Mouse (Mus musculus) ovary, adult 18-20 months (tissue): ENCODE results near the gene Smad6.

Experiments
- DNase-seq: peaks from one replicate; pipeline ENCODE4 v3.0.0; 2022; ENCODE audit warnings: low spot score, mixed read lengths

Smad6 gene

DNA sequence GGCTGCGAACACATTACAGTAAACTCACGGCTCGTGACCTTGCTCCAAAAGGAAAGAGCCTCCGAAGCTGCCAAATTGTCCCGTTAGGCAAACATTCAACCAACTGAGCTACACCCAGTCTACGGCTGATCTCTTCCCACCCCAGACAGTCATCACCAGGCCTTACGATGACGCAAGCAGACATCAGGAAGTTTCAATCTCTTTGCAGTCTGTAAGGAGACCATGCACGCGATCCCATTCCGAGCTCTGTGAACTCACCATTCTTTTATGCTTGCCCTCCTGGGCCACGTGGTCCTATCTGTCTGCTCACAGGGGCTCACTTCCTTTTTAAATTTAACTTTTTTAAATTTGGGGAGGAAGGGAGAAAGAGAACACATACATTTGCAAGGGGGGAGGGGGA, 32.6 kb downstream of the Smad6 start:
- no peak for DNase-seq

DNA sequence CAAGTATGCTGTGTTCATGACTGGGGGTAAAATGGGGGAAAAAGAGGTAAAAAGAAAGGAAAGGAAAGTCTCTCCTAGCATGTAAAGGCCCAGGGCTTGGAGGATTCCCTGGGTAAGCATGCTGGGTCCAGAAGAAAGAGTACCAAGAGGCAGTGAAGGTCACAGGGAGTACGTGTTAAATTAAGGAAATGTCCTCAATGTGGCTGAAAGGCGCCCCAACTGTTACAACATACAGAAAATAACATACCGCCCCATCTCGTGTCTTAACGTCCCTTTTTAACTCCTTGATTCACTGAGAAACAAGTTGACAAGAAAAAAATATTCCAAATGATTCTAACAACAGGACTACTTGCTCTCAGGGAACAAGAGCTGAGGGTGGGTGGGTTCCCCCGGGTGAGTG, 36.7 kb downstream of the Smad6 start:
- no peak for DNase-seq

DNA sequence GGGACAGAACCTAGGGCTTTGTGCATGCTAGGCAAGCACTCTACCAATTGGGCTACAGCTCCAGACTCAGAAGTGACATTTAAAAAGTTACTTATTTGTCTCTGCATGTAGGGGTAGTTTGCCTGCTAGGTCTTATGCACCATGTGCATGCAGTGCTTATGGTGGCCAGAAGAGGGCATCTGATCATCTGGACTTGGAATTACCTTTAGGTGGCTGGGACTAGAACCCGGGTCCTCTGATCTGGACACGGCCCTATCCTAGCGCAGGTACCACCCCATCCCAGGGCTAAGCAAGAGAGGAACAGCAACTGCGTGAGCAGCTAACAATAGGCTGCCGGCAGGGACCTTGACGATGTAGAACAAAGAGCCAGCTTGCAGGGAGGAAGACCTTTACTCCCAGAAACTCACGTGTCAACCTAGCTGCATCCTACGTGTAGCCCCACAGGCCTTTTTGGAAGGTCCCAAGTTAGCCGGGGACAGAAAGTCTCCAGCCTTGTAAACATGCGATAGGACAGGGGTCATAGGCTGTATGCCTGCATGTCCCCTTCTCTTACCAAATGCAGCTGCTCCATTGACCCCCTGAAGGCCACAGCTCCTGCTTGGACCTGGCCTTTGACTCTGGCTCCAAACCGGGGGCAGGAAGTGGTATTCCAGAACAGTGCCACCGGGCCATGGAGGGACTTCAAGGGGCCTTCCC, 38.8 kb downstream of the Smad6 start:
- DNase-seq: no peak

DNA sequence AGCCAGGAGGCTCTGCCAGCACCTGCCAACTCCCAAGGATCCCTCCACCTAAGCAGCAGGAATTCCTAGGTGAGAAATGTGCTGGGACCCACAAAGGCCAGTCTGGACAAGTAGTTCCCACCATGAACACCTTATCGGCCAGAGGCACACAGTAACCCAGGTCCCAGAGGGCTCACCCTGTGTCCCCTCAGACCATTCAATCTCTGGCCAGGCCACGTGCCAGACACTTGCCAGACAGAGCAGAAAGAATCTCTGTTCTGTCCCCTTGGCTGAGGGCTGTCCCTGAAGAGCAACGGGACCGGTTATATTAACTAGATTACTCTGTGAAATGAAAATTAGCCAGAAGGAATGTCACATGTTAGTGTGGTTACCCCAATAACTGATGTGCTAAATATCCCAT, 39.9 kb downstream of the Smad6 start:
- no peak for DNase-seq

DNA sequence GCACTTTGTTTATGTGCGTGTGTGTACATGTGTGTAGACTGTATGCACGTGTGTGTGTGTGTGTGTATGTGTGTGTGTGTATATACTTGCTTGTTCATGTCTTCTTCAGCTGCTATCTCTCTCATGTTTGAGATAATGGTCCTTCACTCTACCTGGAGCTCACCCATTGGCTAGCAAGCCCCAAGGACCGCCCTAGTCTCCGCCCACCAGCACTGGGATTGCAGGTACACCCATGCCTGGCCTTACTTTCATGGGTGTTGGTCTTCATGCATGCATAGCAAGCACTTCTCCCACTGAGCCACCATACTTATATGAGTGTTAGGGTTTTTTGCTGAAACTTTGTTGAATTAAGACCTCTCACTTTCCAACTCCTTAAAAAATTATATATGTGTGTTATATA, 40.5 kb downstream of the Smad6 start:
- no peak for DNase-seq

DNA sequence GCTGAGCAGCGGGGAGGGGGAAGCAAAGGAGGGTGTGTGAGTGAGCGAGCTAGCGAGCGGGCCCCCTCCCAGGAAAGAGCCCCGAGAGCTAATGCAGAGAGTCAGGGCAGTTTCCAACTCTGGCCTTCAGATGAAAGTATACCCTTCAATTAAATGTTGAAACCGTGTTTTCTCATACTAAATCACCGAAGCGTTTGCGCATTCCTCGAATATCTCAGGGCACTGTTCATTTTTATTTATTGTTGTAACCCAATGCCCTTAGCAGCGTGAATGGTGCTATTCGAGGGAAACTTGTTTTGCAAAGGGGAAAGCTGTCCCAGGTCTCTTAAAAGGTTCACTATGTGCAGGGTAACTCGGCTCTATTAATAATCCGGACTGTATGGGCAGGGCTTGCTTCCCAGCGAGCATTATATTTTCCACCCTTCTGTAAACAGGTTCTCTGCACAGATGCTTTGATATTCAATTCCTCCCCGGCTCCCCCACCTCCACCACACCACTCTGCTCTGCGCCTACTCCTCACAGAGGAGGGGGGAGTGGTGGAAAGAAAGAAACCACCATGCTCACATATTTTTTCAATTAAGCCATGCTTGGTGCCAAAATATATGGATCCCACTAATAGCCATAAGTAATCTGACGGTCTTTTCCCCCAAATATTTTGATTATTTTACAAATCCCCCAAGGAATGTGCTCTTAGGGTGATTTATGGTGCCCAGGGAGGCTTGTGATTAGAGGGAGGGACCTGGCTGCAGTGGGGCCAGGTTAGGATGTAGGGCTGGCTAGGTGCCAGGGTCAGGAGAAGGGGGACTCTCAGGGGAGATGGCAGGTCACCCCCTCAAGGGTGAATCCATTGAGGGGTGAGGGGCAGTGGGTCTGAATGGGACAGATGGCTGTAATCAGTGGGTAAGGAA, 41.4 kb downstream of the Smad6 start:
- DNase-seq: no peak

DNA sequence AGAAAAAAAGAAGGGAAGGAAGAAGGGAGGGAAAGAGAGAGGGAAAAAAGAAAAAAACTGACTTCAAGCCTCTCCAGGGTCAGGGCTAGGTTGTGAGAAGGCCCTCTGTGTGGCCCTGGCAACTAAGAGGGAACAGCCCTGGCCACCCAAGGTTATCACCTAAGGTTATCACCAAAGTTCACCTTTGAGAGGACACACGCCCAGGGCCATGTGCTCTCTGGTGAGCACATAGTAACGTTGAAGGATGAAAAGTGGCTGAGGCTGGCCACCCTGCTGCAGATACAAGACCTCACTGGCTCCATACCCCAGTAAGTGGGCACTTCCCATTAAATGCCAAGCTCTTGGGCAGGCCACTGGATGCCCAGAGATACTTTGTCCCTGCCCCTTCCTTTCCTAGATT, 42.6 kb downstream of the Smad6 start:
- DNase-seq: no peak

DNA sequence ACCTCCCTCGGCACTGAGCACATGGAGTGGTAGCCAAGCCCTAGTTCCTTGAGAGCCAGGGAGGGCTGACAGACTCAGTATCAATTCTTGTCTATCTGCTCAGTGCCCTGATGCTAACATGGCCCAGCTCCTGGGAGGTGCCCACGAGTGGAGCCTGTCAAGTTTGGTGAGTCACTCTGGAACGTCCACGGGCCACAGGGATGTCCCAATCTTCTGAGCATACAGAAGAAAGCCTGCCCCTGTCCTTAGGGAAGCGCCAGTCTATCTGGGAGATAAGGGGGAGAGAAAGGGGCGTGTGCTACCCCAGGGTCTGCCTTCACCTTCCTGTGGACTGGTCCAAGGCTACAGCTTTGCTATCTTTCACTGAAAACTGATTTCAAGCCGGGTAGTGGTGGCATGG, 43.2 kb downstream of the Smad6 start:
- DNase-seq: no peak

DNA sequence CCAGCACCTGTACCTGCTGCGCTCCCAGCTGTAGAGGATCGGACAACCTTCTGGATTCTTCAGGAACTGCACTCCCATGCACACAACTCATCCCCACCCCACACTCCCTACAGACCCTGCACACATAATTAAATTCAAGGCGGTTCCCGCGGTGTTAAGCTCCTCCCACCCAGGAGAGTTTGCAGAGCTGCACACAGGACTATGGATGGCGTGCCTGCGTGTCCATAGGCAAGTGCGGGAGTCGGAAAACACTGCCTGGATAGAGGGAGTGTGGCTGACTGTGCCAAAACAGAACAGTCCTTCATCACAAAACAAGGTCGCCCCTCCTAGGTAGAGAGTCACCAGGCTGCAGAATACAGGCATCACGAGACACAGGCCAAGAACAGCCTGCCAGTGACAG, 45.9 kb downstream of the Smad6 start:
- no peak for DNase-seq

DNA sequence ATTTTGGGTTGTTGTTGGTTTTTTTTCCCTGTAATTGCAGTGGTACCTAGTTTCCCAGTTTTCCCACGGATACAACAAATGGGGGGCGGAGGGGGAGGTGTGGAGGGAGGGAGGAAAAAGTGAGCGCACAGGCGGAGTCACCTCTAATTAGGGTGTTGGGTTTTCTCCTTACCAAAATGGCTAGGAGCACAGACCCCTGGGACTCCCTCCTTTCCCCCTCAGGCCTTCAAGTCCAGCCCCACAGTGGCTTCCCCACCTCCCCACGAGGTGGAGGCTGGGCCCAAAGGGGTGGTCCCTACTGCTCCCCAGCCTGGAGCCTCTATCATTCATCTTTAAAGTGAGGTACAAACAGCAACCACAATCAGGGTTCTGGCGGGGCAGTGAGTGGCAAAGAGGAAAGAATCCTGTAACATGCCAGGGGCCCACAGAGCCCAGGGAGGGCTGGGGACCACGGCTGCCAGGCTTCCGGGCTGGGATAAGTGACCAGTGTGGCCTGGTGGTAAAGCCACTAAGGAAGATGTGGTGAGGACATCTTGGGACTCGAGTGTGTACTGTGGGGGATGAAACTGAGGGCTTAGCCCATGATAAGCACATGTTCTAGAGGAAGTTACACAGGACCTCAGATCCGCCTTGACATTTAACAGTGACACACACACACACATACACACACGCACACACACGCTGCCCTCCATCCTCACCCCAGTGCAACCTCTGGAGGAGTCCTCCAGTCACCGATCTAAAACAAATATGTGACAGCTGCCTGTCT, 47.4 kb downstream of the Smad6 start:
- DNase-seq: no peak

DNA sequence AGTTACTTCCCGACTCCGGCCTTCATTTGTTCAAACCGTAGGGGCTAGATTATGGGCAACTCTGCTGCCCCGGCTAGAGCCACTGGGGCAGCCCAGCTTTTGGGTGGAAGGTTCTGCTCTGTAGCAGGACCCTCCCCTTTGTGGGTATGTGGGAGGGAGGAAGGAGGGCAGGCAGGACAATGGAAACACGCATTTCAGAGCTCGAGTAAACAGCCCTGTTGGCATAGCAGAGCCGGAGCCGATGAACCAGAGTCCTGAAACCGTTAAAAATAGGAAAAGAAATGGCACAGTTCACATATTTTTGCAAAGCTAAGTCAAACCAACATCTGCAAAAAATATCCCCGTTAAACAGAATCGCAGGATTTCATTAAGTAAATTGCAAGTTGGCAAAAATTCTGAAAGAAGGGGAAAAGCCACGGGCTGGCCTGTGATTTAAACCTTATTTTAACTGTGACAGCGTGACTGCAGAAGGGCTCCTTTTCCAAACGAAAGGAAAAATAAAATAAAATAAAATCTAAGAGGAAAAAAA, 48.1 kb downstream of the Smad6 start:
- no peak for DNase-seq

DNA sequence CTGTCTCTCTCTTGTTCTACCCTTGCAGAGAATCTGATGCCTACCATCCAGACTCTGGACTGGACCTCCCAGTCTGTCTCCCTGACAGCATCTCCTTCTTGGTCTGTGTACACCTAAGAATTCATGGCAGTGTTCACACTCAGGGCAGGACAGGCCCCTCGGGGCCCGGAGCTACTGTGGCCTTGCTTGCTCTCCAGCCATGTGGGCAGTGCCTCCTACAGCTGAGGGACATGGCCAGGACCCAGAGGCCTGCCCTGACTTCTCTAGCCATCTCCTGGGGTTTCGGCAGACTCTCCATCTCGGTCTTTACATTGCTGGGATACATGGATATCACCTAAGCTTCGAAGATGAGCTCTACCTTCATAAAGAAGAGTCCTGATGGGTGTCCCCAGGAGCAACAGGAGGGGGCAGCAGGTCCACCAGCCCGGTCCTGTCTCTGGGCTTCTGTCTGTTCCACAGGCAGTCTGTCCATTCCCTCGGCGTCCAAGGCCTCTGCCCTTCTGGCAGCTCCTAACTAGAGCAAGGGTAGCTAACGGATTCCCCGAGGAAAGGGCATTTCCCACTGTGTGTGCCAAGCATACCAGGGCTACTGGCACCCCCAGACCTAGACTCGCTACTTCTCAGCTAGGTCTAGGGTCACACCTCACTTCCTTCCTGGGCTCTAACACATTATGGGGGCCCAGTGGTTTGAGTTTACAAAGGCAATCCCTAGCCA, 49.1 kb downstream of the Smad6 start:
- no peak for DNase-seq

DNA sequence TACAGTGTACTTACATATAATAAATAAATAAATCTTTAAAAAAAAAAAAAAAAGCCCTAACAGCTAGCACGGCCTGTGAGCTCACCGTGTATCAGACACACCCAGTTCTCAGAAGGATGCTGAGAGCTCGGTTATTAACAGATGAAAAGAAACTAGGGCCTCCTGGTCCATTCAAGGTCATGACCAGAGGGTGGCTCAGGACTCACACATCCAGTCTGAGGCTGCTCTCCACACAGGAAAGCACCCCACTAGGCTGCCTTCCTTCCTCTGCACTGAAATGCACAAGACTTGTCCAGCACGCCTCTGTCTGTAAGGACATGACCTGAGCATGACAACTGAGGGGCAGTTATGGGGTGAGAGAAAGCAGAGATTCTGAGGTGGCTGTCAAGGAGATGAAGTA, 50.3 kb downstream of the Smad6 start:
- DNase-seq: no peak

DNA sequence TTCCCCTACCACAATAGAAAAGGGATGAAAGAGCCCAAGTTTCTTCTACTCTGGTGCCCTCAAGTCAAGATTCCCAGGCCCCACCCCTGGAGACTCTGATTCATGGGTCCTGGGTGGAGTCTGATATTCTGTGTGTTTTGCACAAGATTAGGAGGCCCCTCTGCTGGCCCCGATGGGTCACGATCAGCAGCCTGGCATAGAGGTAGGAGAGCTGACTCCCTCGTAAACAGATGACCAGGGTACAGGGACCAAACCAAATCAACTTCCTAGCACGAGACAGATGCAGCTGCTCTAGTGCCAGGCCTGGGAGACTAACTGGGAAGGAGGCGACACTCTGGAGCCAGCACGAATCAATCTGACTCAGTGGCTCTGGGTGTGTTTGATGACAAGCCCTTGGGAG, 51.0 kb downstream of the Smad6 start:
- DNase-seq: no peak

DNA sequence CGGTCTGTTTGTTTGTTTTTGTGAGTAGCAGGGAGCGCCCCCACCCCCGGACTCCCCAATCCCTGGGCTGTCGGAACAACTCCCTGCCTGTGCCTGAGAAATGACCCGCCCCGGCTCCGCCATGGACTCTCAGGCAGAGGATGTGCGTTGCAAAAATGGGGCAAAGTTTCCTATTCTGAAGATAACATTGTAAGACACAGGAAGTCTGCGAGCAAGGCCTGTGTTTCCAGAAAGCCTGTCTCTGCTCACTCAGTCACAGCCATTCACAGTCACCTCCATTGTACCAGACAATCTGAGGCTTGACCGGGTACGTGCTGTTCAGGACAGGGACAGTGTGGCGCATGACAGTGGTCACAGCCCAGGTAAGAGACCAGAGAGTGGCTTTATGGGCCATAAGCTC, 51.5 kb downstream of the Smad6 start:
- no peak for DNase-seq

DNA sequence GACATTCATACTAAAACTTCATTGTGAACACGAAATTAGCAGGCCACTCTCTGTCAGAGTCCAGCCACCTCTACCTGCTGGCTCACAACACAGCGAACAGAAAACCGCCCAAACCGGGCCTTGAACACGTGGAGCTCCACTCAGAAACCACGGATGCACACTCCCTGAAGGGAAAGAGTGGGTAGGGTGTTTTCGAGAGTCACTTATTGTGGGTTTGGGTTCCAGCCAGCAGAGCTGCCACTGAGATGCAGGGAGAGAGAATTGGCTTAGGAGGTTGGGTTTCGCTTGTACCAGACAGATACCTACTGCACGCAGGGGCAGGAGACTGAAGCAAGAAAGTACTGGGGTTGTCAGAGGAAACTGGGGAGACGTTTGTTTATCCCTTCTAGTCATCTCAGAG, 52.4 kb downstream of the Smad6 start:
- no peak for DNase-seq

DNA sequence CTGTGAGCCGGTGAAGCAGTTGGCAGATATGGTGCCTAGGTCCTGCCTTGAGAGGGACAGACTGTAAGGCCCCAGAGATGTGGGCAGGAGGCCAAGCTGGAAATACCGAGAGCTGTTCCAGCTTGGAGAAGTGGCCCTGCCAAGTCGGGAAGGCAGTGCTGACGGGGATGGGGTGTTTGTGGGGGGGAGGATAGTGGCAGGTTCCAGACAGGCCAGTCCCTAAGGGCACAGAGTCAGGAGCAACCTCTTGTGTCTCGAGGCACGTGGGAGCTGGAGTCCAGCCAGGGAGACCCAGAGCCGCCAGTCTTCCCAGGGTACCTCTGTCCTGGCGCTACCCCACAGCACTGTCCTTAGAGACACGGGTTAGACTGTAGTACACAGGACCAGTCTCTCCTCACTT, 53.3 kb downstream of the Smad6 start:
- DNase-seq: peak; percentile 81

DNA sequence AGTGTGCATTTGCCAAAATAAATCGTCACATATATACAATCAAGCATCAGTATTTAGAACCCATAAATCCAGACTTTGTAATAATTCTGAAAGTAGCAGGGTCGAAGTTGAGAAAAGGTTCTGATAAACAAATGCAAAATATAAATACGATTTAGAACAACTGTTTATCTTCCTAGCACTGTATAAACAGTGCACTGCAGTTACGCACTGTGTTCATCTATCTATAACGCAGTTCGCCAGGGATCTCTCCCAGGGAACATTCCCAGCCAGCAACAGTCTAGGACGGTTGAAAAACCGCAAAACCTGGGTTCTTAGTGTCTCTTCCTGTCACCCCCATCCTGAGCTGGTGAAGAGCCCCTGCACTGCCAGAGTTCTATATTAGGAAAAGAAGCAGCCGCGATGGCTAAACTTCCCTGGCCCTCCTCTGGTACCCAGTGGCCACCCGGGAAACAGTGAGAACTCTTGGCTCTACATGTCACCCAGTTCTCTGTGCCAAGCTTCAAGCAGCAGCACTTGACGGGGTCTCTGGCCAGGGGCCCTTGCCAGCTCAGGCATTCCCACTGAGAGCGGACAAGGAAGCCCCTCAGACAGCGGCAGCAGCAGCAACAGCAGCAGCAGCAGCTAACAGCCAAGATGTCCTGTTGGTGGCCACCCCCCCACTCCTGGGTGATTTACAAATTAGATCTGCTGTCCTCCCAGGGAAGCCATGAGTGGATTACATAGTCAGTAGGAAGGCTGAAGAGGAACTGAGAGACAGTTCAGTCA, 54.3 kb downstream of the Smad6 start:
- DNase-seq: no peak

DNA sequence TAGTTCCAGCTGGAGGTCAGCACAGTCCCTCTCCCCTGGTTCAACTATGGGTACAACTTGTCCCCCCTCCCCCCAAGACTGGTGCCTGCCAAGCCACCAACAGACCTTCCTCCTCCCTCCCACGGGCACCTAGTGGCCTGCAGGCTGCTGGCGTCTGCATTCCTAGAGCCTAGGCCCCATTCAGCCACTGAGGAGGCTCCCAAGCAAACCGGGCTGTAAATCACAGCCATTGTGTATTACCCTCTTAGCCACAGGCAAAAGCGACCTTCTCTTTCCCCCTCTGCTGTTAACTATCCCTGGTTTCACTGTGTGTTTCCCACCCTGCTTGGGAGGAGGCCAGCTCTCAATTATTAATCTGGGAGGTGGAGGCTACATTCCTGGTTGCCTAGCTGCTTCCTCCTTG, 56.3 kb downstream of the Smad6 start:
- DNase-seq: no peak

DNA sequence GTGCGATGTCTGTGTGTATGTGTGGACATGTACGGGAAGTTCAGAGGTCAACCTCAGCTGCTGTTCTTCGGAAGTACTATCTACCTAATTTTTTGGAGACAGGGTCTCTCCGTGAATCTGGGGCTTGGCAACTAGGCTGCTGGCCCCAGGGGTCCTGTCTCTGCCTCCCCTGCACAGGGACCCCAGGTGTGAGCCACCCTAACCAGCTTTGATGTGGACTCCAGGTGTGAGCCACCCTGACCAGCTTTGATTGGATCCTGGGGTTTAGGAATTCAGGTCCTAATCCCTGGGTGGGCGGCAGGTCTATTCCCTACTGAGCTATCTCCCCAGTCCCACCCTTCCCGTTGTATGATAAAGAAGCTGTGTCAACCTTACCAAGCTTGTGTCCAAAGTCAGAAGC, 60.0 kb downstream of the Smad6 start:
- no peak for DNase-seq

DNA sequence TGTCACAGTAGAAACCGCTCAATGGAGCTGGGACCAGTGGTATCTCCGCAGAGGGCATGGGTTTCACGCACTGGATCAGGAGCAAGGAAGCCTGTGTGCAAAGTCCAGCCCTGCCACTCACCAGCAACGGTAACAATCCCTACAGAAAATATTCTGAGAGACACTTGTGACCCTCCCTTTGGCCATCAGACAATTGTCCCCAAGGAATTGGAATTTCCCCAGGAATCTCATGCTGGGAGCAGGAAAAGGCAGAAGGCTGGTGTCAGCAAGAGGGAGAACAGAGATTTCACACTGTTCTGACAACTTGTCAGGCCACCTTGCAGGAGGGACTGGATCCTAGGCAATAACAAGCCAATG, 61.1 kb downstream of the Smad6 start:
- no peak for DNase-seq
